Mouse (Mus musculus) neural tube, embryonic 11.5 days (tissue): ENCODE results near the gene Mob1a. TPM values are rescaled to one million over a fixed set of nuclear protein-coding genes. Genes with fewer than 3 reads are reported as not detected.

Experiments
- ATAC-seq: fragments of 200-750 bp; cut with Nextera tagmentation; 2 replicates; pipeline ENCODE4 v1.8.0; 2017; ENCODE audit warnings: moderate number of reproducible peaks, mild to moderate bottlenecking, moderate TSS enrichment, moderate library complexity; ENCODE audit not compliant: insufficient read depth, low FRiP score, low TSS enrichment
- DNase-seq: peaks from one replicate; pipeline ENCODE4 v3.0.0-alpha.2; 2015; ENCODE audit warnings: low spot score
- H3K27ac ChIP-seq: fragments of 300-500 bp; sonication (generic); 2 replicates; pipeline ENCODE4 v1.5.1; 2014; ENCODE audit warnings: low read depth, mild to moderate bottlenecking, low read length
- H3K27me3 ChIP-seq: fragments of 300-500 bp; sonication (generic); 2 replicates; pipeline ENCODE4 v1.6.1; 2014; ENCODE audit warnings: mild to moderate bottlenecking, low read length, mixed read lengths; ENCODE audit not compliant: control insufficient read depth, insufficient read depth
- H3K36me3 ChIP-seq: fragments of 300-500 bp; sonication (generic); 2 replicates; pipeline ENCODE4 v1.6.1; 2014; ENCODE audit warnings: mild to moderate bottlenecking, low read length, moderate library complexity, mixed read lengths; ENCODE audit not compliant: control insufficient read depth, insufficient read depth
- H3K4me1 ChIP-seq: fragments of 300-500 bp; sonication (generic); 2 replicates; pipeline ENCODE4 v1.6.1; 2014; ENCODE audit warnings: low read length, mixed read lengths; ENCODE audit not compliant: control insufficient read depth, insufficient read depth
- H3K4me2 ChIP-seq: fragments of 300-500 bp; sonication (generic); 2 replicates; pipeline ENCODE4 v1.6.1; 2014; ENCODE audit warnings: low read depth, mild to moderate bottlenecking, moderate library complexity
- H3K4me3 ChIP-seq: fragments of 300-500 bp; sonication (generic); 2 replicates; pipeline ENCODE4 v1.5.1; 2014; ENCODE audit warnings: low read depth, low read length
- H3K9ac ChIP-seq: fragments of 300-500 bp; sonication (generic); 2 replicates; pipeline ENCODE4 v1.6.1; 2014; ENCODE audit warnings: mild to moderate bottlenecking, low read length
- H3K9me3 ChIP-seq: fragments of 300-500 bp; sonication (generic); 2 replicates; pipeline ENCODE4 v1.6.1; 2016; ENCODE audit warnings: low read length; ENCODE audit not compliant: control insufficient read depth
- WGBS: fragments of 180-500 bp; shearing (Covaris S2); extraction: QIAGEN DNeasy Blood & Tissue Kit; methylation state at CpG from one replicate; pipeline ENCODE4 v1.1.7; 2014; 5-methylcytosine and 5-hydroxymethylcytosine counted together
- polyA plus RNA-seq: library from polyadenylated mRNA; unstranded; fragments of >200 nt; fragmentation: Nextera tagmentation; extraction: Ambion mirVana; gene quantifications from 2 replicates; pipeline ENCODE4 v1.2.1, GENCODE M21; 2014

Mob1a gene
- polyA plus RNA-seq, 1 experiment from 2014 or later = 72.3 TPM

DNA sequence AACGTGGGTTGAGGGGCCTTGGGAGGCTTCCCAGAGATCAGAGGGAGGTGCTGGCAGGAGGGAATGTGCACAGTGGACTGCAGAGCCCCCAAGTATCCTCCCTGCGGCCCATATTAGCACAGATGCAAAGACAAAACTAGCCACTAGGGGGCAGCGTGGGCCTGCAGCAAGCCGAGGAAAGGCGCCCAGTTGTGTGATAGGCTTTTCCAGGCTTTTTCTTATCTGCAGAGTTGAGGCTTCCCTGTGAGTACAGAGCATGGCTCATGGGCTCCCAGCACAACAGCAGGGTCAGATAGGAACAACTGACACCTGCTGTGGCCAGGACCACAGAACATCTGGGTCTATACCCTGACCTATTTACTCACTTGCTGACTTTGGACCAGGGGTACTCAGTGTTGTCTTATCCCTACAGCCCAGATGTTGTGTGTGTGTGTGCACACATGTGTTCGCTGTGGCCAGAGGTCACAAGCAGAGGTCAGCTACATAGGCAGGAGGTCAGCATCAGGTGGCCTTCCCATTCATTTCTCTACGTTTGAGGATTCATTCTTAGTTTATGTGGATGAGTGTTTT lies 30.8 kb downstream of the Mob1a start:
- WGBS = 22% methylated on average over 7 of the region's 7 CpGs
- Histone ChIP-seq H3K4me2 (no peak overlapping the region), H3K27ac (no peak overlapping the region), H3K36me3 (peaks cover 4% of the 10 kb centered on the region), H3K27me3 (no peaks in the 10 kb centered on the region), H3K4me3 (no peak overlapping the region), H3K9me3 (no peaks in the 10 kb centered on the region), H3K9ac (no peak overlapping the region), H3K4me1 (no peaks in the 10 kb centered on the region)
- ATAC-seq = peak; percentile 32; the same call in 1 of the 2 replicates
- DNase-seq = peak; percentile 85

DNA sequence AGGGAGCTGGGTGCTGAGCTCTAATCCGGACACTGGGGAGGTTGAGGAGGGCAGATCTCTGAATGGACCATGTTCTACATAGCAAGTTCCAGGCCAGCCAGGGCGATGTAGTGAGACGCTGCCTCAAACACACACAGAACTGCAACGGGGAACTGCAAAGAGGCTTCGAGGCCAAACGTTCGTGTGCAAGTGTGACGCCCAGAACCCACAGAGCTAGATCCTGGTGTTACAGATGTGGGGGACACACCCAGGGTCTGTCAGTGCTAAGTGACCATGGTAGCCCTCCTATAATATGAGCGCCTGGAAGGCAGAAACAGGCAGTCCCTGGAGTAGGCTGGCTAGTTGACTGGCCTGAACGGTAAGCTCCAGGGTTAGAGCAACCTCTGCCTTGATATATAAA lies 31.6 kb downstream of the Mob1a start:
- ATAC-seq (no peak), DNase-seq (no peak)
- Histone ChIP-seq H3K4me3 (no peak overlapping the region), H3K27me3 (no peaks in the 10 kb centered on the region), H3K4me1 (no peaks in the 10 kb centered on the region), H3K9ac (no peak overlapping the region), H3K36me3 (peaks cover 5% of the 10 kb centered on the region), H3K4me2 (no peak overlapping the region), H3K27ac (no peak overlapping the region), H3K9me3 (no peaks in the 10 kb centered on the region)
- WGBS = 93% methylated on average over 10 of the region's 10 CpGs

DNA sequence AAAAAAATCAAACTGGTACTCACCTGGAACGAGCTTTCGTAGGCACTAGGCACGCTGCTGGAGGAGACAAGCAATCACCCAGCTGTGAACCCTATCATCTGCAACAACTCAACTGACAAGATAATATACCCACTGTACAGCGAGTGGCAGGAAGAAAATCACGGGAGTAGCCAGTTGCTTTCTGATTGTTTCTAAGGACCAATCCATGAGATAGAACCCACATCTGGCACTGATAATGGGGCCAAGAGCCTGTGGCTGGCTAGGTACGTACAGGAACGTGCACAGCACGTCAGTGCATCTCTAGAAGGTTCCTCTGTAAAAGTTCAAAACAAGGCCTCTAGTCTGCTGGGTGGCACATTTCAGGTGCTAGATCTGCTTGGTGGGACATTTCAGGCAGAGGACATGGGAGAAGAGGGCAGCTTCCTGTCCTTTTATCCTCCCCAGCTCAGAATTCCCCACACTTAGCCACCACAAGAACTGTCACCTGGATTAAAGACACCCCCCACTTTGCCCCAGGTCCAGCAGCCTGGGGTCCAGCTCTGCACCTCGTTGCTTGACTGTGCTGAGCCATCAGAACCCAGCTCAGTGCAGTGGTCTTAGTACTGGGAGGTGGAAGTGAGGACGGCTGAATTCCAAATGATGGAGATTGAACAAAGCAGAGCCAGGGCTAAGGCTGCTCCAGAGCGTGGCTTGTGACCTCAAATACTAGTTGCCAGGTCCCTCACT lies 35.9 kb downstream of the Mob1a start:
- Histone ChIP-seq H3K9ac (no peak overlapping the region), H3K4me2 (no peak overlapping the region), H3K27ac (no peak overlapping the region), H3K4me3 (no peak overlapping the region), H3K4me1 (no peaks in the 10 kb centered on the region), H3K27me3 (no peaks in the 10 kb centered on the region), H3K9me3 (no peaks in the 10 kb centered on the region), H3K36me3 (peaks cover 8% of the 10 kb centered on the region)
- 91% methylated on average over 11 of the region's 11 CpGs for WGBS
- no peak for DNase-seq
- no peak for ATAC-seq

DNA sequence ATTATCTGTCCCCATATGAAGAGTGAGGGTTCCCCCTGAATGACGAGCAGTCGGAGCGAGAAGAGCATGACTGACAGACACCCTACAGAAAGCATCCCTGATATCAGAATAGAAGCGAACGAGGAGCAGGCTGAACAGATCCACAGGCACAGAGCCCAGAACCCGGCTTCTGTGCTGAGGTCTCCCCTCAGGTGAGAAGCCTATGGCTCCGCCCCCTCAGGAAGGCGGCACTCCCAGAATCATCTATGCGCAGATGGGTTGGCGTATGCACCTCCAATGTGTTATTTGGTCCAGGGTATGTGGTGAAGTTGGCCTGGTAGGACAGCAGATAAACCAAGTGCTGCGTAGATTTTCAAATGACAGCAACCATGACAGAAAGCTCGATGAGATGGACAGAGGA lies 37.3 kb downstream of the Mob1a start:
- 92% methylated on average over 12 of the region's 12 CpGs for WGBS
- DNase-seq = no peak
- no peaks in the 10 kb centered on the region for H3K9me3 ChIP-seq
- H3K4me1 ChIP-seq = no peaks in the 10 kb centered on the region
- no peaks in the 10 kb centered on the region for H3K27me3 ChIP-seq
- H3K4me3 ChIP-seq = no peak overlapping the region
- H3K9ac ChIP-seq = no peak overlapping the region
- peaks cover 13% of the 10 kb centered on the region for H3K36me3 ChIP-seq
- ATAC-seq = no peak
- no peak overlapping the region for H3K27ac ChIP-seq
- H3K4me2 ChIP-seq = no peak overlapping the region

DNA sequence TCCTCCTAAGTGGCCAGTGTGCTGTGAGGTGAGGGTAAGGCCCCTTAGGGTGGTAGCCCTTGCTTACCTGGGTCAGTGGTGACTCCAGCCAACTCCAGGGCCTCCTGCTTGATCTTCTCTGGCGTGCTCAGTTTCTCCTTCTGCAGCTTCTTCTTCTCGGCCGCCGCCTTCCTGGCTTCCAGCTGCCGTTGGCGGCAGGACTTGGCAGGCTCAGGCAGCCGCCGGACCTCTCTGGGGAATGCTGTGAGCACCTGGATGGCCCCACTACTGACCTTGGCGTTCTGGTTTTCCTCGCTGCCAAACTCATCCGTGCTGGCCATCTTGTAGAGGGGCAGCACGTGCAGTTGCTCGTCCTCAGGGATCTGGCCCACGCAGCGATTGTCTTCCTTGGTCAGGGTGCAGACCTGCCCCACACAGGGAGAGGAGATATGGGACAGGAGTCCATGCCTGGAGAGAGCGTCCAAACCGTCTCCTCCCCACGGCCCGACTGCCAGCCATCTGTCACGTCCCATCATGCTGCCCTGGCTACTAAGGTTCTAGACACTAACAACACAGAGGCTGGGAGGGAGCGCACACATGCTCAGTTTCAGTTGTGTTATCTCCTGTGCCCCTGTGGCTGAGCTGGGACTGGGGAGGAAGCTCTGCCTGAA lies 44.6 kb downstream of the Mob1a start:
- DNase-seq = no peak
- H3K4me3 ChIP-seq = no peak overlapping the region
- no peak overlapping the region for H3K27ac ChIP-seq
- no peaks in the 10 kb centered on the region for H3K27me3 ChIP-seq
- WGBS = 93% methylated on average over 21 of the region's 21 CpGs
- H3K4me1 ChIP-seq = no peaks in the 10 kb centered on the region
- no peaks in the 10 kb centered on the region for H3K9me3 ChIP-seq
- ATAC-seq = no peak
- peaks cover 55% of the 10 kb centered on the region for H3K36me3 ChIP-seq
- H3K9ac ChIP-seq = no peak overlapping the region
- no peak overlapping the region for H3K4me2 ChIP-seq

DNA sequence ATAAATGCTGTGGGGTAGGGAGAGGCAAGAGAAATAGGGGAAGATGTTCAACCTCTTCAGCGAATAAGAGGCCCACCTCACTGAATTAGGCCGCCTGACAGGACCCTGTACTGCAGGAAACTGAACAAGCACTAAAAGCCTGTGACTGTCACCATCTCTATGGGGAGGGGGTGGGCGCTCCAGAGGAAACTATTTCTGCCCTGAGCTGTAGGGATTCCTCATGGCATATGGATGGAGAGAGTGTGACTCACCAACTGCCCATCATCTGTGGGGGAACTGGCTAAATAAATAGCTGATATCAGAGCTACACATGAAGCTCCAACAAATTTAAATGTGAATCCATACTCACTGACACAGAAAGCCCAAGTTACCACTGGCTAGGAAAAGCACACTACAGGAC lies 45.5 kb downstream of the Mob1a start:
- no peaks in the 10 kb centered on the region for H3K9me3 ChIP-seq
- no peaks in the 10 kb centered on the region for H3K27me3 ChIP-seq
- WGBS = 85% methylated on average over 3 of the region's 3 CpGs
- no peak for ATAC-seq
- no peak overlapping the region for H3K27ac ChIP-seq
- H3K4me1 ChIP-seq = no peaks in the 10 kb centered on the region
- H3K4me3 ChIP-seq = no peak overlapping the region
- no peak overlapping the region for H3K9ac ChIP-seq
- peaks cover 58% of the 10 kb centered on the region for H3K36me3 ChIP-seq
- H3K4me2 ChIP-seq = no peak overlapping the region
- no peak for DNase-seq

DNA sequence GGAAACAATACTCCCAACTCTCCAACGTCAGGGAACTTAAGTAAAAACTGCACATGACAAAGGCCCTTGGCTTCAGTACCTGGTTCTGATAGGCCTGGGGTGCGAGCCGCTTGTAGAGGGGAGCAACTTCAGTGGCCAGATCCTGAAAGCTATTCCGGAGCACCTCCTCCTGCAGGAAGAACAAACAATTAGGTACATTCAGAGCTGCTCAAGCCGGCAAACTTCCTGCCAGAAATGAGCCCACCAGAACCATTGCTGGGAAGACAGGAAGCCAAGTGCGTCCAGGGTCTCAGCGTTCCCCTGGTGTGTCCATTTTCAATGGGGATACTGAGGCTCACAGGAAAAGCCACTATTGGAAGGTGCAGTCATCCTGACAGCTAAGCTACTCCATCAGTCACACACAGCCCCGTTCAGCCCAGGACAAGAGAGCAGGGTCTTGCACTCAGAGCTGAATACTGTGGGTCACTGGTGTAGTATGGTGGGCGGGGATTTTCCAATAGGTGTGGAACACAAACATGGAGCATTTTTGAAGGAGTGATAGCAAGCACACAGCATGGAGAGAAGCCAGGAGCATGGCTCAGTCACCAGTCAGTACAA lies 48.0 kb downstream of the Mob1a start:
- DNase-seq (no peak), ATAC-seq (no peak)
- H3K4me3 ChIP-seq = no peak overlapping the region
- no peaks in the 10 kb centered on the region for H3K27me3 ChIP-seq
- WGBS = 85% methylated on average over 9 of the region's 9 CpGs
- no peak overlapping the region for H3K9ac ChIP-seq
- peaks cover 52% of the 10 kb centered on the region for H3K36me3 ChIP-seq
- H3K27ac ChIP-seq = no peak overlapping the region
- H3K9me3 ChIP-seq = no peaks in the 10 kb centered on the region
- H3K4me2 ChIP-seq = no peak overlapping the region
- no peaks in the 10 kb centered on the region for H3K4me1 ChIP-seq

DNA sequence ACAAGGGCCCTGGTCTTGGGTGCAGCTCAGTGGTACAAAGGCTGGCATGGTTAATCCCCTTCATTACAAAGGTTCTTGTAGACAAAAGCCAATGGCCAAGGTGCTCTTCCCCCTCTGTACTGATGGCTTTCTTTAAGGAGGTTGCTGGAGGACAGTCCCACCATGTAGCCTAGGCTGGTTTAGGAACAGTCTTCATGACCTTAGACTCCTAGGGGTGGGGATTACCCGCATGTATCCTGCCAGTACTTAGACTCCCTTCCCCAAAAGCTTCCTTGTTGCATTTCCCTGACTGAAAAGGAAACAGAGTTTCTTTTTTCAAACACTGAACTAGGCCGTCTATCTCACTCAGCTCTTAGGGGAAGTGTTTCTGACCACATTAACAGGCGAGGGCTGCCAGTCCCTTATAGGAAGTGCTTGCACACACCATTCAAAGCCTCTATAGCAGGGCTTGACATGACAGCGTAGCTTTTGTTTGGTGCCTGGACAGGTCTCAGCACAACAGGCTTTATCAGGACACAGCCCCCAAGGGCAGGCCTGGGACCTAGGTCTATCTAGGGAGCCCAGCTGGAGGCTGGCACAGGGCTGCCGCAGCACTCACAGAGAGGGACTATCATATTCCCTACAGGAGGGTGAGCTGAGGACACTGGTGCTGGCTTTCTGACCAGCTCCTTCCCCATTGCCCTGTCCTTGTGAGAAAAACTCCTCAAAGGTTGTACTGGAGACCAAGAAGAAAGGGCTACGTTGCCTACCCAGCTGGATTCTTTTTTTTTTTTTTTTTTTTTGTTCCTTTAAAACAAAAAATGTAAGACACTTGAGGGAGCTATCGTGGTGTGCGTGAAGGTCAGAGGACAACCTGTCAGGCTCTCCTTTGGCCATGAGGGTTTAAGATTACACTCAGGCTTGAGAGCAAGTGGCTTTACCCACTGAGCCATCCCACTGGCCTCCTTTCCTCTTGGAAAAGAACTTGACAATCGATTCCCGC lies 56.0 kb downstream of the Mob1a start:
- Histone ChIP-seq H3K9me3 (no peaks in the 10 kb centered on the region), H3K4me2 (no peak overlapping the region), H3K4me1 (no peaks in the 10 kb centered on the region), H3K27ac (no peak overlapping the region), H3K36me3 (peaks cover 20% of the 10 kb centered on the region), H3K27me3 (no peaks in the 10 kb centered on the region), H3K9ac (no peak overlapping the region), H3K4me3 (no peak overlapping the region)
- no peak for ATAC-seq
- 90% methylated on average over 10 of the region's 10 CpGs for WGBS
- DNase-seq = no peak
